Mouse (Mus musculus) embryonic stem cell, embryonic (primary cell): Measurements from ENCODE around the gene Atp6v1g1.

Source experiments
- CTCF ChIA-PET, 4 experiments: fragments of 300-600 bp in 2 of 4; fragments of 350-600 bp in 2 of 4; sonication (Branson Sonifier 250); formaldehyde crosslinking; loops; one replicate each; lab custom pipeline; 2022; ENCODE audit warnings: inconsistent platforms in 2 of 4; lab: Charles Lee
- POLR2A ChIA-PET, 4 experiments: fragments of 300-600 bp in 2 of 4; fragments of 350-600 bp in 2 of 4; sonication (Branson Sonifier 250); formaldehyde crosslinking; loops; one replicate each; lab custom pipeline; 2022; ENCODE audit warnings: antibody characterized with exemption in 4 of 4, inconsistent platforms in 1 of 4; lab: Charles Lee

Gene Atp6v1g1

DNA sequence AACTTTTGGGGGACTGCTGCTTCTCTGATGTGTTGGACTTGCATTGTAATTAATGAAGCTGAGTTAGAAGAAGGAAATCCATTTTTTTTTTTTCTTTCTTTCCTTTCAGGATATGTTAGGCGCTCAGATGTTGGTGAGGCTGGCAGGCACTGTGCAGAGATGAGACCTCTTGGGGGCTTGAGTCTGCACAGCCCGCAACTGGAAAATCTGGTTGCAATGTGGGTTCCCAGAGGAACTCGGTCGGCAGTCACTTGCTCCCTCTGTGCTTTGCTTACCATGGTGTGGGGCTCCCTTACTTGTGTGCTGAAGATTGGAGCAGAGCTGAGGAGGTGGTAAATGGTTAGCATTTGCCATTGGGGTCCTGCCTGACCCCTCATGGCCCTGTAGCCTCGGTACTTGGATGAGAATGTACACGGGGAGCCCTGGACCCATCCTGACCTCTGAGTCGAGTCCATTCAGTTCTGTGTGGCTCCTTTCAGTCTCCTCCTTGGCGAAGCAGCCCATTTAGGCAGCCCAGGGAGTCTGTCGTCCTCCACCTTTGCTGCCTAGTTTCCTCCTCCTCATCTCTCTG is 14.6 kb downstream of the Atp6v1g1 start:
- ChIA-PET CTCF (interaction anchor here in 2 of 4 experiments (0.6 to 1.9 kb wide), 3 partner anchors 143 to 191 kb away, joined by 3 to 5 read pairs (median 3); no protein-coding TSS in a partner anchor), POLR2A (interaction anchor here in 3 of 4 experiments (0.6 to 12.4 kb wide), 19 partner anchors 10 to 168 kb away, joined by 3 to 127 read pairs (median 4); partner anchors contain the start of genes Atp6v1g1 (in 3 of the 3) and Whrn (in 1 of the 3))

DNA sequence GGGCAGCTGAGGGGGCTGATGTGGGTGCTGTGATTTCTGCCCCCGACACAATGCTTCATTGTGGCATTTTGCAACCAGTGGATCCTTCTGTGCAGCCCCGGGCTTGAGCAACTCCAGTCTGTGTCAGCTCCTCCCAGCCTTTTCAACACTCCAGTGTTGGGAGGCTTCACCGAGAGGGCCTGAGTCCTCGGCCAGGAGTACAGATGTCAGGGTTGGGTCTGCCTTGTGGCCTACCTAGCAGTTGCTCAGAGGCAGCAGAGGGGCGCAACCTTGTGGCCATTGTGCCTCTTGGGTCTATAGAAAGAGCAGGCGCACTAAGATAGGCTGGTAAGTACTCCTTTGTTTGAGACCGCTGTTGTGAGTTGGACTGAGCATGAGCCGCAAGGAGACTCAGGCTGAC is 15.5 kb downstream of the Atp6v1g1 start:
- ChIA-PET CTCF (interaction anchor here in 2 of 4 experiments (0.6 to 1.9 kb wide), 3 partner anchors 144 to 192 kb away, joined by 3 to 5 read pairs (median 3); no protein-coding TSS in a partner anchor), POLR2A (interaction anchor here in 3 of 4 experiments (0.9 to 12.4 kb wide), 8 partner anchors 9 to 66 kb away, joined by 3 to 127 read pairs (median 8); partner anchors contain the start of gene Atp6v1g1 (in 3 of the 3))

DNA sequence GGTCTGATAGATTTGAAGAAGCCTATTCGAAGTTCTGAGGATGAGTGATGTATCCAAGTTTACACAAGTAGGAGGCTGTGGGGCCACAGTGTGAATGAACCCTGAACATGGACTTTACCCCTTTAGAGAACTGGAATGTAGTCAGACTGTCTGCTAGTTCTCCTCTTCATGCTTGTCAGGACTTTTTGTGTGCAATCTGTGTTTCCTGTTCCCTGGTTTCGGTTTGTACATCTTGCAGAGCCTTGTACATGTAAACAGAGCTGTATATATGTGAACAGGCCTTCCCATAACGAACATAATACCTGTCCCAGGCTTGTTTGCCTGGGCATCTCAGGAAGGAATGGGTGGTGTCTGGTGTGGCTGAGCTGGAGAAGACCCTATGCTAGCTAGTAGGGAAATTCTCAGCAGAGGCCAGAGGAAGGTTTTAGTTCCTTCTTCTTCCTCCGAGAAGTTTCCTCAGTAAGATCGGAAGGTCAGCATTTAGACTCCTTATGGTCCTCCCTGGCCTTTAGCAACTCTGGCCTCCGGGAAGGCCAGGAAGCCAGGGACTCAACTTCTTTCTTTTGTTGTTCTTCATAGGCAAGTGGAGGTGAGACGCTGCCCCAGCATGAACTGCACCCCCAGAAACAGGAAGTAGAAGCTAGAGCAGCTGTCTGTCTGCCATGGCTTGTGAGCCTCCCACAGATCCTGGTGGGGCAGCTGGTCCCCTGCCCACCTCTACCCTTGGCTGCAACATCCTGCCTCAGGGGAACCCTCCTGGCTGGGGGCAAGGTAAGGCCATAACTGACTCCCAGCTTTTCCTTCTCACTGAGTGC is 17.5 kb downstream of the Atp6v1g1 start:
- POLR2A ChIA-PET = interaction anchor here in 3 of 4 experiments (0.5 to 12.4 kb wide), 4 partner anchors 15 to 1085 kb away, joined by 3 to 127 read pairs (median 5); partner anchors contain the start of genes Atp6v1g1 (in 2 of the 3), 4933430I17Rik (in 1 of the 3) and Pole3 (in 1 of the 3)
- CTCF ChIA-PET = no interaction called here

DNA sequence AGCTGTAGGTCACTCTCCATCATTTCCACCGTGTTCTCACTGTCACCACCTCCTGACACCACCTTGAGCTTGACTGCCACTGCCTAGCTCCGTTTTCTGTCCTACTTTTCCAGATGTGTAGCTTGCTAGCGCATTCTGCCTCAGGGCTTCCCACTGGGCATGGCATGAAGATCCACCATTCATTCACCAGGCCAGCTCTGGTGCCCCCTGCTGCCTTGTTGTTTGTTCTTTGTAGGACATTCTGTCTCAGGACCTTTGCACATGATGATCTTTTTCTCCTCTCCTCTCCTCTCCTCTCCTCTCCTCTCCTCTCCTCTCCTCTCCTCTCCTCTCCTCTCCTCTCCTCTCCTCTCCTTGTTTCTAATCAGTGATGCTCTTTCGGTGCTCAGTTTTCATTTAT is 18.2 kb downstream of the Atp6v1g1 start:
- CTCF ChIA-PET = no interaction called here
- POLR2A ChIA-PET = interaction anchor here (0.5 to 12.4 kb wide), 4 partner anchors 16 to 1086 kb away, joined by 3 to 127 read pairs (median 5); partner anchors contain the start of gene Atp6v1g1 (in 2 of the 4)

DNA sequence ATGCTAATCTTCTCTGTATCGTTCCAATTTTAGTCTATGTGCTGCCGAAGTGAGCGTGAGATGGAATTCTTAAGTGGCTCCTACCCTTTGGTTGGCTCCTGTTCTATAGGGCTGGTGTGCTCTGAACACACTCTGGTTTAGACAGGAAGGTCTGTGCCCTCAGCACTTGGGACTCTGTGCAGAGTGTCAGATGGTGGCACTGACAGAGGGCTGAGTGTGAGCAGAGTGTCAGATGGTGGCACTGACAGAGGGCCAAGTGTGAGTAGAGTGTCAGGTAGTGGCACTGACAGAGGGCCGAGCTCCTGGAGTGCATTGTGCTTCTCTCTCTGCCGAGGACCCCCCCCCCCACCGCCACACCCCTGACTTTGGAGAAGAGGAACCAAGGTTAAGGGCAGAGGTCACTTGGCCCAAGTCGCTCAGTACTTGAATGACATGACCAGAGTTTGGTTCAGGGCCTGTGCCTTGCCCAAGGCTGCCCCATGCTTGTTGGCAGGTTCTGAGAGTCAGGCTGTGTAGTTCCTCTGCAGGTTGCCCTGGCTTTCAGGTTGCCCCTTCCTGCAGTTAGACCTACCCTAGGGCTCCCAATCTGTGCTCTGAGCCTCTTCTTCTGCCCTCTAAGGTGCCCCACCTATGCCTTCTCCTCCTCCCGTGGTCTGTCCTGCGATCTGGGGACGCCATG is 23.3 kb downstream of the Atp6v1g1 start:
- POLR2A ChIA-PET = interaction anchor here in 2 of 4 experiments (0.8 to 1.6 kb wide), 2 partner anchors 9 to 72 kb away, joined by 3 to 7 read pairs; partner anchors contain the start of genes Tmem268 (in 1 of the 2) and Whrn (in 1 of the 2)

DNA sequence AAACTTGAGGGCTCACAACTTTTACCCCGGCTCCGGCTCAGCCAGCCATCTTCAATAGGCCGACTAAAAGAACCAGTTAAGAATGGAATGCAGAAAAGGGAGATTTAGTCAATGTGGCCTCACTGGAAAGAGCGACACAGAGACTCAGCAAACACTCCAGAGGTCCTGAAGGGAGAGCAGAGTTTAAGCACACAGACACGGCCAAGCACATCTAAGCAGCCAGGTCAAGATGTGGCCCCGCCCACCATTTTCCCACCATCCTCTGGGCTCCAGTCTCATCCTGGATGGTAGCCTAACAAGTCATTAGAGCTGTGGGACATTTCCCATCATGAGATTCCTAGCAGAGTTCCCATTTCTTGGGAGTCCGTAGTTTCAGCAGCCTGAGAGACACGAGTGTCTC is 24.8 kb downstream of the Atp6v1g1 start:
- ChIA-PET POLR2A (interaction anchor here in 1 of 4 experiments (1.6 kb wide), 1 partner anchor 11 kb away, joined by 7 read pairs; the partner anchor contains the start of gene Tmem268), CTCF (no interaction called here)

More for the DNA sequence above, 23.3 kb downstream of the Atp6v1g1 start:
- CTCF ChIA-PET = no interaction called here

DNA sequence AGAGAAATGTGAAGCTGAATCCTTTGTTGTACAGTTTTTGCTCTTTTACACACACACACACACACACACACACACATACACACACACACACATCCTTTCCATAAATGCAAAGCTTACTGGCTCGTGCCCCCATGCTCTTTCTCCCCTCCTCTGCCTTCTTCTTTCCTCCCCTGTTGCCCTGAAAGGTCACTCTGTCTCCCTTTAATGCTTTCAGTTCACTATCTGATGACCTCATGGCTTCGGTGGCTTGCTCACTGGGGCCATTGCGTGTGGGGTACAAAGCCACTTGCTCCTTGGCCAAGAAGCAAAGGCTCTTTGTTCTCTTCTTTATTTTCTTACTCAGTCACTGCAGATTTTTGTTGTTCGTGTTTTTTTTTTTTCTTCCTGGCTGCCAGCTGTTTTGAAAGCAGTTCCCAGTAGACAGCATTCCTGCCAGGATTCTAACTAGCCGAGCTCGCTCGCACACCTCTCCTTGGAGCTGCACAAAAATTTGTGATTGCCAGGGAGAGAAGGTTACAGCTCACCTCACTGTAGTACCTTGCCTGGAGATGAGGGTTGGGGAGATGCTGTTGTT is 25.7 kb downstream of the Atp6v1g1 start:
- POLR2A ChIA-PET = interaction anchor here in 2 of 4 experiments (1.2 to 3.4 kb wide), 2 partner anchors 10 kb away, joined by 4 to 11 read pairs; no protein-coding TSS in a partner anchor
- CTCF ChIA-PET = interaction anchor here in 1 of 4 experiments (0.7 kb wide), 1 partner anchor 148 kb away, joined by 4 read pairs; no protein-coding TSS in a partner anchor

DNA sequence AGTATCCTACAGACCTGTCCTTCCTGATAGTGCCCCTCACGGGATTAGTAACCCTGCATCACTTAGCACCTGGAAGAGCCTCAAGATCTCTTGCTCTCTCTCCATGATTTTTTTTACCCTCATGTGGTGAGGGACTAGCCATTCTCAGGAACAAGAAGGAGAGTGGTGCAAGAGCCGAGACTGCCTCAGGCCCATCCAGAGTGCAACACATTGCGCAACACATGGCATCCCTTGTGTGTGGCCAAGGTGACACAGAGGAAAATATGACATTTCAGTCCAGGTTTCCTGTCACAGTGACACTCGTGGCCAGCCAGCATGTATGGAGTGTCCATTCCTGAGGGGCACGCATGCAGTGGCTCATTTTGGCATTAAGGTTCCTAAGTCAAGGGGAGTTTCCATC is 28.0 kb downstream of the Atp6v1g1 start:
- POLR2A ChIA-PET = interaction anchor here in 1 of 4 experiments (1.4 to 3.4 kb wide), 2 partner anchors 13 to 15 kb away, joined by 5 to 11 read pairs; partner anchors contain the start of gene Tmem268

DNA sequence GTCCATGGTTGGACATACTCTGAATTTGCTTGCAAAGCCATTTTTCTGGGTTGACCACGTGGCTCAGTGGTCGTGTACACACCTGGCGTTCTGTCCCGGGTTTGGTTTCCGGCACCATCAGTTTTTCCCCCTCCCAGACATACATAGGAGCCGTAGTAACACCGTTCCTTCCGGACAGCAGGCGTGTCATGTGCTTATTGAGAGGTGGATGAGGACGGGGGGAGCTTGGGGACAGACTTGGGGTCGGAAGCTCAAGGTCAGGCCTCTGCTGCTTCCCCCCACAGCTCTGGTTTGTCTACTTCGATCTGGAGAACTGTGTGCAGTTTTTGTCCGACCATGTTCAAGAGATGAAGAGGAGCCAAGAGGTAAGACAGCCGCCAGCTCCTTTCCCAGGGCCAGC is 35.1 kb downstream of the Atp6v1g1 start:
- POLR2A ChIA-PET = interaction anchor here in 2 of 4 experiments (1.4 to 2.4 kb wide), 5 partner anchors 9 to 169 kb away, joined by 4 to 5 read pairs (median 4); partner anchors contain the start of gene Atp6v1g1 (in 1 of the 2)
- CTCF ChIA-PET = no interaction called here

More for the DNA sequence above, 28.0 kb downstream of the Atp6v1g1 start:
- CTCF ChIA-PET = no interaction called here

DNA sequence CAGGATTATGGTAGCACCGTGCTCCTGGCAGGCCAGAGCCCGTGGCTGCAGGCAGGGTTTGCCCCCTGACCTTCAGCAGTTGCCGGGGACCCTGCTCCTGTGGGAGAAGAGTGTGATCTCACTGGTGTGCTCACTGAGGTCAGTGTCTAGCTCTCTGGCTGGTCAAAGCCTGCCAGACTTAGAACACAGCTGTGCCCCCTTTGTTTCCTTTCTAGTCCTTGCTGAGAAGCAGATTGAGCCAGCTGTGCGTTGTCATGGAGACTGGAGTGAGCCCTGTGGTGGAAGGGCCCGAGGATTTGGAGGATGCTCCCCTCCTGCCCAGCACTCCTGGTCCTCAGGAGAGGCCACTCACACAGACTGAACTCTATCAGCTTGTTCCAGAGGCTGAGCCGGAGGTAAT is 35.5 kb downstream of the Atp6v1g1 start:
- ChIA-PET POLR2A (interaction anchor here in 2 of 4 experiments (0.7 to 2.4 kb wide), 8 partner anchors 9 to 824 kb away, joined by 3 to 5 read pairs (median 4); partner anchors contain the start of genes Atp6v1g1 (in 1 of the 2) and Tmem268 (in 1 of the 2)), CTCF (interaction anchor here in 1 of 4 experiments (0.5 to 0.6 kb wide), 2 partner anchors 671 to 1219 kb away, joined by 3 read pairs; no protein-coding TSS in a partner anchor)

DNA sequence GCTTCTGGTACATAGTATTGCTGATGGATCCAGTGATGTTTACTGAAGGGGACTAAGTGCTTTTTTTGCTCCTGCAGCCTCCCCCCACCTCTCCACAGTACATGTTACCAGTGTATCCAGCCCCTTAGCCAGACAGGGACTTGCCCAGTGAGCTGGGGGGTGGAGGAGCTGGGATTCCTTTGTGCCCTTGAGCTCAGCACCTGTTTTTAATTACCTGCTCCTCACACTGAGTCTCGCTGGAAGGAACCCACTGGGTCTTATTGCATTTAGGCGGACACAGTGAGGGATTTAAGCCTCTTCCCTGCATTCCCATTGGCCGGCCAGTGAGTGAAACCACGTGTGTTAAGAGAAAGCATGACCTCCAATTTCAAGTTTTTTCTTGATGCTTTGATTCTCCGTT is 38.0 kb downstream of the Atp6v1g1 start:
- POLR2A ChIA-PET = no interaction called here

DNA sequence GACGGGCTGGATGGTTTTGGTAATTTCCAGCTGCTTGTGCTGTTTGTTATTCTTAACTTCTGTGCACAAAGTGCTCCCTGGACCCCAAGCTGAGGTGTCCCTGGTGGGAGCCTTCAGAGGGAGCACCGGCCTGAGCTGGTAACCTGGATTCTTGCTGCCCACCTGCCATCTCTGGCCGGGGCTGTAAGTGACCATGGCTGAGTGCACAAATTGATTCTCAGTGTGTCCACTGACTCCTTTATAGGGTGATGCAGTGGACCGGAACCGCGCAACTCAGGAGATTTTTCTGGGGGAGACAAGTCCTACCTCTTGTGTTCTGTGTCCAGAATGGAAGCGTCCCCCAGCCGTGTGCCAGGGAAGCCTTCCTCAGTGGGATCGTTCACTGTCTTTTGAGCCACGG is 40.6 kb downstream of the Atp6v1g1 start:
- POLR2A ChIA-PET = no interaction called here
- CTCF ChIA-PET = no interaction called here

More for the DNA sequence above, 38.0 kb downstream of the Atp6v1g1 start:
- CTCF ChIA-PET = no interaction called here

DNA sequence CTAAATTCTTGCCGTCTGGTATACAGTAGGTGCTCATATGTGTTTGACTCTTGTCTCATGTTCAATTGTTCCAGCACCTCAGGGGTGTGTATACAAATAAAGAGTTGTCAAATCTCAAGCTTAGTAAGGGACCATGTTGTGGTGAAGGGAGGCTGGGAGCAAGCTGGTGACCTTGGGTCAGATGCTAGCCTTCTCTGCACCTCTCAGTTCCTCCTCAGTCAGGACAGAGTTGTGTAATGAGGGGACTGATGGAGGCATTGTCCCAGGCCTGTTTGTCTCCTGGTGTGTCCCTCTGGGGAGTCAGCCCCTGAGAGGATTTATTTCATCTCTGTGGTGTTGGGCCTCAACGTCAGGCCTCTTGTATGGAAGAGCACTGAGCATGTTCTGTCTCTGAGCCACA is 41.7 kb downstream of the Atp6v1g1 start:
- ChIA-PET CTCF (no interaction called here), POLR2A (interaction anchor here in 1 of 4 experiments (0.7 kb wide), 1 partner anchor 42 kb away, joined by 3 read pairs; no protein-coding TSS in a partner anchor)

DNA sequence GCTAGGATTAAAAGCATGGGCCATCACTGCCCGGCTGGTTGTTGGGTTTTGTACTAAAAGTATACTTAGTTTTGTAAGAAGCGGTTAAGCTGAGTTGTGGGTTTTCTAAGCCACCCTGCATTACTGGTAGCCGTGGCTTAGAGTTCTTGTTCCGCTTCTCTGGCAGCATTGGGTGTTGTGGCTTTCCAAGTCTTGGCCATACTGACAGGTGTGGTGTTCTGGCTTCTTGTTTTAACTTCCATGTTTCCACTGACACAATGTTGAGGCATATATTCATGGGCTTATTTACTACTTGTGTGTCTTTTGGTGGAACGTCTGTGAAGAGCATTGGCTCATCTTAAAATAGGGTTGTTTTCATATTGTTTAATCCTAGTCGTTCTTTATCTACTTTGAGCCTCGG is 45.4 kb downstream of the Atp6v1g1 start:
- POLR2A ChIA-PET = no interaction called here
- CTCF ChIA-PET = no interaction called here

DNA sequence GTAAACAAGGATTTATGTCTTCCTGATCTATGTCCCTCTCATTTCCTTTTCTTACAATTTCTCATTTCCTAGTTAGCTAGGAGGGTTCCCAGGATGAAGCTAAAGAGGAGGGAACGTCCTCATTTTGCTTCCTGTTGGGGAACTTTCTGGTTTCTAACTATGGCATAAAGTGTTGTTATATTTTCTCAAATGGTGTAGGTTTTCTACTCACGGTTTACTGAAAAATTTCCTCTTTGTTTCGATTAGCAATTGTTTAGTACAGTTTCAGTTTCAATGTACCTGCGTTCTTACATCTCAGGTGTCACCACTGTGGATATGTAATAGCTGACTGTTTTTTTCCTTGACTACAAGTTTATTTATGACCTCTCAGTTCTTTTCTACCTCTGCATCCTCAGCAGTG is 46.0 kb downstream of the Atp6v1g1 start:
- ChIA-PET POLR2A (no interaction called here), CTCF (no interaction called here)

DNA sequence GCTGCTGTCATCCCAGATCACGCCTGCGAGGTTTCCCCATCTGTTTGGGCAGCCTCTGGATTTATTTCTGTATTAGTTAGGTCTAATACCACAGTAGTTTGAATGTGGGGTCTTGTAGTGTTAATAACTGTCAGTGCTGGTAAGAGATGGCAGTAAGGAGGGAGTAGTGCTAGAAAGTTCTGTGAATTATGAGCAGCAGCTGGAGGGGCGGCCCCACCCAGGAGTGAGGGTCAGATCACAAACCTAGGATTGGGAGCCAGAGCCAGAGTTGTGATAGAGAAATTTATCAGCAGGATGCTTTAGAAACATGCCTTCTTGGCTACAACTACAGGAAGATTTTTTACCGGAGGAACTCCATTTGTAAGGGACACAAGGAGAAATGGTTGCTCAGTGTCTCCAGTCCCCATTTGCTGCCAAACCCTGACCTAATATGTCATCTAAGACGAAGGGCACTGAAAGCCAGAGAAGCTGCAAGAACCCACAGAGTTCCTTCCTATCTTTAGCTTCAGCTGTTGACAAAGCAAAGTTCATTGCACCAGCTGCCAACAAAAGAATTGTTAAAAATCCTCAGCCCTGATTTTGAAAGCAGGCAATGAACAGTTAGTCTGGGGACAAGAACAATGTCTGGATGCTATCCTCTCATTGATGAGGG is 50.0 kb downstream of the Atp6v1g1 start:
- ChIA-PET CTCF (interaction anchor here in 1 of 4 experiments (0.6 kb wide), 1 partner anchor 230 kb away, joined by 4 read pairs; no protein-coding TSS in a partner anchor), POLR2A (interaction anchor here in 1 of 4 experiments (0.5 kb wide), 1 partner anchor 1234 kb away, joined by 4 read pairs; the partner anchor contains the start of genes Fkbp15 and Slc31a1)

DNA sequence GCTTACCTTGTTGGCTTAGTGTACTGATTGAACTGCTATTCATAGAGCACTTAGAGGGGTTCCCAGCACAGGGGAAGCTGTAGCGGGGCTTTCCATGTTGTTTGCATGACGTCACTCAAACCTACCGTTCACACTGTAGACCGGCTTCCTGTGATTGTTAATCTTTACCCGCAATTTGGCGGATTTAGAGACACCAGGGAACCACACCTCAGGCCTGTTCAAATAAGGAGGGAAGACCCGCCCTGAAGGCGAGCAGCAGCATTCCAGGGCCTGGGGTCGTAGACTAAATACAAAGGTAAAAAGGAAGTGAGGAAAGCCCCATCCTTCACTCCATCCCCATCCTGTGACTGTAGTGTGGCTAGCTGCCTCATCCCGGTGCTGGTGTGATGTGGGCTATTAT is 50.7 kb downstream of the Atp6v1g1 start:
- ChIA-PET POLR2A (interaction anchor here in 1 of 4 experiments (0.5 kb wide), 1 partner anchor 1235 kb away, joined by 4 read pairs; the partner anchor contains the start of genes Fkbp15 and Slc31a1), CTCF (interaction anchor here in 1 of 4 experiments (0.6 kb wide), 1 partner anchor 230 kb away, joined by 4 read pairs; no protein-coding TSS in a partner anchor)
